Mouse (Mus musculus) thymus, adult 2 months (tissue): ENCODE data around the gene Gm47841.

ENCODE experiments used
- CTCF ChIP-seq: fragments of 200-500 bp; IDR thresholded peaks from 2 replicates; pipeline ENCODE4 v1.5.1; 2012; ENCODE audit warnings: mild to moderate bottlenecking, control low read depth, low read length, moderate library complexity, borderline replicate concordance; ENCODE audit not compliant: control insufficient read depth, poor library complexity, insufficient read depth; ENCODE audit errors: extremely low read depth
- POLR2A ChIP-seq: fragments of 200-500 bp; IDR thresholded peaks from 2 replicates; pipeline ENCODE4 v1.6.1; 2012; ENCODE audit warnings: mild to moderate bottlenecking, low read length, control low read depth, moderate library complexity; ENCODE audit not compliant: control insufficient read depth, poor library complexity, insufficient read depth; ENCODE audit errors: extremely low read depth

DNA sequence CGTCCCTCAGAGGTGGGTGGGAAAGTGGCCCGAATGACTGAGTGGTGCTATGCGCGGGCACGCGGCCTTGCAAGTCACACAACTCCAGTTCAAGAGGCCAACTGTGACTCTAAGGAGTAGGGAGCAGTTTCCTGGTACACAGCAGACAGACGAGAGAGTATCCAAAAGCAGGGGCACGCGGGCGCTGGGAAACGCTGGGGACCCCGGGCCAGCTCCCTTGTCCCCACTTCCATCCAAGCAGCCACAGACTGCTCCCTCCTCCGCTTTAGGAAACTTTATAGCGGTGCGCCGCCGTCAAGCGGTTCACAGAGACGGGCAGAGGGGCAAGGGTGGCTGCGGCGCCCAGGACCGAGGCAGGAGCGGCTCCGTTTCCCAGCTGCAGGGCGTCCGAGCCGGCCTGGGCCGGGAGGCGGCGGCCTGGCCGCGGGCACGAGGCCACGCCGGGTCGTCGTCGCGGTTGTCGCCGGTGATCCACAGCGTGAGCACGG, 1.1 kb downstream of the Gm47841 start:
- no peak for TF ChIP-seq CTCF
- no peak for TF ChIP-seq POLR2A
